Mouse (Mus musculus) kidney, embryonic 14.5 days (tissue): ENCODE measurements around the gene Gm4924. TPM values are rescaled to one million over a fixed set of nuclear protein-coding genes. Genes with fewer than 3 reads are reported as not detected.
A peak's percentile ranks its signal among the peaks of the same experiment; 100 is the strongest.

Source experiments
- ATAC-seq: fragments of 200-750 bp; cut with Nextera tagmentation; 2 replicates; pipeline ENCODE4 v1.8.0; 2017; ENCODE audit warnings: moderate number of reproducible peaks, mild to moderate bottlenecking, moderate TSS enrichment, moderate library complexity; ENCODE audit not compliant: low FRiP score, low TSS enrichment
- H3K27ac ChIP-seq: fragments of 300-500 bp; sonication (generic); 2 replicates; pipeline ENCODE4 v1.5.1; 2014; ENCODE audit warnings: low read depth, mild to moderate bottlenecking, low read length, moderate library complexity, mixed read lengths
- H3K27me3 ChIP-seq: fragments of 300-500 bp; sonication (generic); 2 replicates; pipeline ENCODE4 v1.6.1; 2014; ENCODE audit warnings: mild to moderate bottlenecking, low read length; ENCODE audit not compliant: control insufficient read depth, insufficient read depth
- H3K36me3 ChIP-seq: fragments of 300-500 bp; sonication (generic); 2 replicates; pipeline ENCODE4 v1.6.1; 2014; ENCODE audit warnings: low read length, mixed read lengths; ENCODE audit not compliant: control insufficient read depth, insufficient read depth
- H3K4me1 ChIP-seq: fragments of 300-500 bp; sonication (generic); 2 replicates; pipeline ENCODE4 v1.6.1; 2014; ENCODE audit warnings: low read length, mixed read lengths; ENCODE audit not compliant: control insufficient read depth, insufficient read depth
- H3K4me2 ChIP-seq: fragments of 300-500 bp; sonication (generic); replicated peaks from 2 replicates; pipeline ENCODE4 v1.6.1; 2014; ENCODE audit warnings: low read depth, mild to moderate bottlenecking, low read length
- H3K4me3 ChIP-seq: fragments of 300-500 bp; sonication (generic); 2 replicates; pipeline ENCODE4 v1.5.1; 2014; ENCODE audit warnings: mild to moderate bottlenecking, low read length
- H3K9ac ChIP-seq: fragments of 300-500 bp; sonication (generic); 2 replicates; pipeline ENCODE4 v1.6.1; 2014; ENCODE audit warnings: low read depth, mild to moderate bottlenecking, low read length, moderate library complexity
- H3K9me3 ChIP-seq: fragments of 300-500 bp; sonication (generic); 2 replicates; pipeline ENCODE4 v1.6.1; 2016; ENCODE audit warnings: low read length; ENCODE audit not compliant: control insufficient read depth
- WGBS: fragments of 180-500 bp; shearing (Covaris S2); extraction: QIAGEN DNeasy Blood & Tissue Kit; methylation state at CpG from one replicate; pipeline ENCODE4 v1.1.7; 2014; 5-methylcytosine and 5-hydroxymethylcytosine counted together
- polyA plus RNA-seq: library from polyadenylated mRNA; unstranded; fragments of >200 nt; fragmentation: Nextera tagmentation; extraction: Ambion mirVana; gene quantifications from 2 replicates; pipeline ENCODE4 v1.2.1, GENCODE M21; 2014

Gm4924 gene
- polyA plus RNA-seq = 11.9 and 13.2 TPM in 2 replicates

GRCm38 (mm10) chr10:82354083-82355010 is at the start of gene Gm4924:
Gene Gm4924, plus strand, starts transcription at chr10:82354255.
- Histone ChIP-seq H3K9me3 (peaks cover 5% of the 10 kb centered on the region; the same call in 1 of the 2 replicates), H3K4me1 (no peaks in the 10 kb centered on the region), H3K4me3 (peak within 1 kb of the TSS; percentile 75), H3K36me3 (no peaks in the 10 kb centered on the region), H3K9ac (peak within 1 kb of the TSS; percentile 83), H3K27me3 (no peaks in the 10 kb centered on the region), H3K4me2 (peak within 1 kb of the TSS; percentile 41), H3K27ac (peak within 1 kb of the TSS; percentile 85; the same call in 1 of the 2 replicates)
- WGBS = 4% methylated on average over 34 of the region's 34 CpGs
- peak; percentile 100 for ATAC-seq

GRCm38 (mm10) chr10:82316482-82316881 is 37.6 kb upstream of the Gm4924 start, which contains the start of gene 4932415D10Rik:
Gene 4932415D10Rik, minus strand, starts transcription at chr10:82316582.
- Histone ChIP-seq H3K4me1 (no peaks in the 10 kb centered on the region), H3K9me3 (no peaks in the 10 kb centered on the region), H3K4me3 (no peak within 1 kb of the TSS), H3K27me3 (no peaks in the 10 kb centered on the region), H3K9ac (no peak within 1 kb of the TSS), H3K4me2 (no peak within 1 kb of the TSS), H3K27ac (no peak within 1 kb of the TSS), H3K36me3 (no peaks in the 10 kb centered on the region)
- no peak for ATAC-seq
- 87% methylated on average over 1 of the region's 1 CpGs for WGBS

GRCm38 (mm10) chr10:82320134-82320533 is 33.9 kb upstream of the Gm4924 start:
- Histone ChIP-seq H3K36me3 (no peaks in the 10 kb centered on the region), H3K27me3 (no peaks in the 10 kb centered on the region), H3K4me1 (no peaks in the 10 kb centered on the region), H3K9ac (no peak overlapping the region), H3K9me3 (0 out of 2 replicates have a peak, but pooled peaks cover 2% of the 10 kb centered on the region), H3K4me2 (no peak overlapping the region), H3K27ac (no peak overlapping the region), H3K4me3 (no peak overlapping the region)
- ATAC-seq = no peak
- WGBS = 71% methylated on average over 3 of the region's 3 CpGs

GRCm38 (mm10) chr10:82329826-82330225 is 24.2 kb upstream of the Gm4924 start:
- no peaks in the 10 kb centered on the region for H3K9me3 ChIP-seq
- no peak overlapping the region for H3K27ac ChIP-seq
- no peaks in the 10 kb centered on the region for H3K27me3 ChIP-seq
- no peak overlapping the region for H3K4me3 ChIP-seq
- H3K4me1 ChIP-seq = no peaks in the 10 kb centered on the region
- H3K4me2 ChIP-seq = no peak overlapping the region
- 80% methylated on average over 5 of the region's 5 CpGs for WGBS
- H3K9ac ChIP-seq = no peak overlapping the region
- H3K36me3 ChIP-seq = no peaks in the 10 kb centered on the region
- no peak for ATAC-seq

GRCm38 (mm10) chr10:82355401-82355800 is 1.3 kb downstream of the Gm4924 start:
- WGBS = 96% methylated on average over 4 of the region's 4 CpGs
- no peak overlapping the region for H3K27ac ChIP-seq
- no peak overlapping the region for H3K4me2 ChIP-seq
- no peak overlapping the region for H3K4me3 ChIP-seq
- peaks cover 7% of the 10 kb centered on the region; the same call in 1 of the 2 replicates for H3K9me3 ChIP-seq
- H3K9ac ChIP-seq = no peak overlapping the region
- no peaks in the 10 kb centered on the region for H3K27me3 ChIP-seq
- no peaks in the 10 kb centered on the region for H3K36me3 ChIP-seq
- no peak for ATAC-seq
- no peaks in the 10 kb centered on the region for H3K4me1 ChIP-seq

- no peak overlapping the region for H3K4me2 ChIP-seq
- no peak overlapping the region for H3K9ac ChIP-seq
- WGBS = 90% methylated on average over 9 of the region's 9 CpGs
- no peak overlapping the region for H3K27ac ChIP-seq
- H3K9me3 ChIP-seq = peaks cover 17% of the 10 kb centered on the region; the same call in 1 of the 2 replicates
- H3K36me3 ChIP-seq = no peaks in the 10 kb centered on the region
- no peak overlapping the region for H3K4me3 ChIP-seq
- no peak for ATAC-seq
- no peaks in the 10 kb centered on the region for H3K4me1 ChIP-seq
- no peaks in the 10 kb centered on the region for H3K27me3 ChIP-seq
Observed at GRCm38 (mm10) chr10:82361911-82362310, 7.9 kb downstream of the Gm4924 start.

- Histone ChIP-seq H3K27me3 (no peaks in the 10 kb centered on the region), H3K9me3 (peaks cover 33% of the 10 kb centered on the region), H3K9ac (no peak overlapping the region), H3K4me3 (no peak overlapping the region), H3K4me2 (no peak overlapping the region), H3K4me1 (no peaks in the 10 kb centered on the region), H3K36me3 (no peaks in the 10 kb centered on the region), H3K27ac (no peak overlapping the region)
- ATAC-seq = no peak
- WGBS = 90% methylated on average over 1 of the region's 1 CpGs
Observed at GRCm38 (mm10) chr10:82382992-82383391, 28.9 kb downstream of the Gm4924 start.

- Histone ChIP-seq H3K4me2 (no peak overlapping the region), H3K9me3 (peaks cover 13% of the 10 kb centered on the region; the same call in 1 of the 2 replicates), H3K27me3 (no peaks in the 10 kb centered on the region), H3K27ac (no peak overlapping the region), H3K4me3 (no peak overlapping the region), H3K4me1 (no peaks in the 10 kb centered on the region), H3K36me3 (no peaks in the 10 kb centered on the region), H3K9ac (no peak overlapping the region)
- ATAC-seq = no peak
- 87% methylated on average over 1 of the region's 1 CpGs for WGBS
Observed at GRCm38 (mm10) chr10:82409511-82409910, 55.5 kb downstream of the Gm4924 start.

- Histone ChIP-seq H3K9me3 (0 out of 2 replicates have a peak, but pooled peaks cover 6% of the 10 kb centered on the region), H3K4me1 (no peaks in the 10 kb centered on the region), H3K4me3 (no peak overlapping the region), H3K9ac (no peak overlapping the region), H3K27me3 (no peaks in the 10 kb centered on the region), H3K27ac (no peak overlapping the region), H3K4me2 (no peak overlapping the region), H3K36me3 (no peaks in the 10 kb centered on the region)
- no peak for ATAC-seq
Observed at GRCm38 (mm10) chr10:82423631-82424030, 69.6 kb downstream of the Gm4924 start.
